12 mouse cellular contexts compared by ENCODE assay signal in the genomic region with DNA sequence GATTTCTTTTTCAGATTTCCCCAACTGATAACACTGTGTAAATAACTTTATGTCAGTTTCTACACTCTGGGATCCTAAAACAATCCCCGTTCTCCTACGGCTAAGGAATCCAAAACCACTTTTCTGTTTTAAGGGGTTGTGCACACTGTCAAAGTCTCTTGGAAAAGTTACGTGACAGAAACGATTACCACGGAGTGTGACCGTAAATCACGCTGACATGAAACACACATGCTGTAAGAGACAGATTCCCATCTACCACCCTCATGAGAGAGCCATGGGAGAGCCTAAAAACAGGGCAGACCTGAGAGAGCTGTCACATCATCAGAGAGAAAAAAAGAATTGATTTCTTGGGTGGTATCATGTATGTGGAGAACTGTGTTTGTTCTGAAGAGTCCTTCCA.
"Had no signal": no experiment of that assay in that cellular context is flagged by ENCODE, and none has a peak within 500 bp of the region (broad histone marks: within the 10 kb centered on the region; RNA-seq: fewer than 3 reads in every experiment).

No protein-coding gene starts in this region.

- DNase-seq: kidney, adult 11 months; kidney, adult 9 months; liver; liver, embryonic 13.5 days; liver, postnatal 0 days; thymus, adult 18-20 months; thymus, postnatal 36 days had no signal

- H3K27ac ChIP-seq: left cerebral cortex, adult 2 months; limb, embryonic 12.5 days; liver, embryonic 13.5 days; midbrain, embryonic 10.5 days; midbrain, embryonic 15.5 days; neural tube, embryonic 12.5 days had no signal

- H3K27me3 ChIP-seq: limb, embryonic 12.5 days; liver, embryonic 13.5 days; midbrain, embryonic 15.5 days; neural tube, embryonic 12.5 days had no signal

- H3K9me3 ChIP-seq: limb, embryonic 12.5 days; liver, embryonic 13.5 days; midbrain, embryonic 10.5 days; midbrain, embryonic 15.5 days; neural tube, embryonic 12.5 days had no signal

- H3K4me1 ChIP-seq: liver, embryonic 13.5 days; midbrain, embryonic 10.5 days; midbrain, embryonic 15.5 days; neural tube, embryonic 12.5 days had no signal

- ATAC-seq: liver, postnatal 0 days; midbrain, embryonic 15.5 days had no signal

- H3K9ac ChIP-seq: limb, embryonic 12.5 days; liver, embryonic 13.5 days; liver, postnatal 0 days; midbrain, embryonic 15.5 days; neural tube, embryonic 12.5 days had no signal

- H3K36me3 ChIP-seq: limb, embryonic 12.5 days; liver, embryonic 13.5 days; midbrain, embryonic 10.5 days; midbrain, embryonic 15.5 days; neural tube, embryonic 12.5 days had no signal

- H3K4me3 ChIP-seq: left cerebral cortex, adult 2 months; limb, embryonic 12.5 days; liver, embryonic 13.5 days; midbrain, embryonic 10.5 days; midbrain, embryonic 15.5 days; neural tube, embryonic 12.5 days had no signal

- H3K4me2 ChIP-seq: limb, embryonic 12.5 days; liver, embryonic 13.5 days; midbrain, embryonic 15.5 days; neural tube, embryonic 12.5 days had no signal
